Mouse (Mus musculus) heart, postnatal 0 days (tissue): ENCODE measurements at regions not wholly inside any gene's neighbourhood (a gene's known extent, or its start where the extent isn't known, plus 50 kb on each side); places are given as distances from the start of the nearest gene placed in this dataset.

Source experiments
- ATAC-seq: fragments of 200-750 bp; cut with Nextera tagmentation; 2 replicates; pipeline ENCODE4 v1.8.0; 2017; ENCODE audit warnings: low read depth, moderate number of reproducible peaks, moderate library complexity; ENCODE audit not compliant: insufficient read depth
- DNase-seq: peaks from one replicate; pipeline ENCODE4 v3.0.0-alpha.2; 2016; ENCODE audit warnings: low spot score
- H3K27ac ChIP-seq: fragments of 300-500 bp; sonication (generic); 2 replicates; pipeline ENCODE4 v1.5.1; 2014; ENCODE audit warnings: low read depth, mild to moderate bottlenecking
- H3K27me3 ChIP-seq: fragments of 300-500 bp; sonication (generic); 2 replicates; pipeline ENCODE4 v1.6.1; 2014; ENCODE audit warnings: low read length, mixed read lengths; ENCODE audit not compliant: control insufficient read depth, insufficient read depth
- H3K36me3 ChIP-seq: fragments of 300-500 bp; sonication (generic); replicated peaks from 2 replicates; pipeline ENCODE4 v1.6.1; 2014; ENCODE audit warnings: low read length, mixed read lengths; ENCODE audit not compliant: control insufficient read depth, insufficient read depth
- H3K4me1 ChIP-seq: fragments of 300-500 bp; sonication (generic); 2 replicates; pipeline ENCODE4 v1.6.1; 2014; ENCODE audit warnings: antibody characterized with exemption; ENCODE audit not compliant: control insufficient read depth, insufficient read depth
- H3K4me2 ChIP-seq: fragments of 300-500 bp; sonication (generic); 2 replicates; pipeline ENCODE4 v1.6.1; 2014; ENCODE audit warnings: low read depth, mild to moderate bottlenecking, low read length, moderate library complexity
- H3K4me3 ChIP-seq: fragments of 300-500 bp; sonication (generic); 2 replicates; pipeline ENCODE4 v1.5.1; 2014; ENCODE audit warnings: low read depth, low read length
- H3K9ac ChIP-seq: fragments of 300-500 bp; sonication (generic); replicated peaks from 2 replicates; pipeline ENCODE4 v1.6.1; 2014; ENCODE audit warnings: low read depth, low read length, mixed read lengths
- H3K9me3 ChIP-seq: fragments of 300-500 bp; sonication (generic); replicated peaks from 2 replicates; pipeline ENCODE4 v1.6.1; 2016; ENCODE audit warnings: low read length; ENCODE audit not compliant: control insufficient read depth
- CTCF ChIP-seq: IDR thresholded peaks from 2 replicates; pipeline ENCODE4 v1.5.1; 2016; ENCODE audit warnings: antibody characterized with exemption, control low read depth, low read depth
- EP300 ChIP-seq: IDR thresholded peaks from 2 replicates; pipeline ENCODE4 v1.6.1; 2016; ENCODE audit warnings: antibody characterized with exemption, low read depth
- WGBS: fragments of 180-500 bp; shearing (Covaris S2); extraction: QIAGEN DNeasy Blood & Tissue Kit; methylation state at CpG from one replicate; pipeline ENCODE4 v1.1.7; 2014; 5-methylcytosine and 5-hydroxymethylcytosine counted together

DNA sequence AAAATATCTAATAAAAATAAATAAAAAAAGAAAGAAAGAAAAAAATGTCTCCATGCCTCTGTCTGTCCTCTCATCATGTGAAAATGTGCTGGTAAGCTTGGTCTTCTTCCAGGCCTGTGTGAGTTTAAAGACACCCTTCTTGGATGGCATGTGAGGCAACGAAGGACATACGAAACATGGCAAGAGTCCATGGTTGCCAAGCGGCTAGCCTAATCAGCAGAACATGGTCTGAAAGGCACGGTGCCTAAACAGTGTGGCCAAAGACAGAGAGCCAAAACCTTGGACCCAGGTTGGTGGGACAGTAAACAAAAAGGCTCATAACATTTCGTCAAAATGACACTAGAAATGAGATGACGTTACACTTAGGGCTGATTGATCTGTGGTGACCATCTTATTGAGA is 1344.7 kb upstream of the A1bg start:
- 84% methylated on average over 6 of the region's 6 CpGs for WGBS
- no peak overlapping the region for H3K4me3 ChIP-seq
- no peaks in the 10 kb centered on the region for H3K27me3 ChIP-seq

DNA sequence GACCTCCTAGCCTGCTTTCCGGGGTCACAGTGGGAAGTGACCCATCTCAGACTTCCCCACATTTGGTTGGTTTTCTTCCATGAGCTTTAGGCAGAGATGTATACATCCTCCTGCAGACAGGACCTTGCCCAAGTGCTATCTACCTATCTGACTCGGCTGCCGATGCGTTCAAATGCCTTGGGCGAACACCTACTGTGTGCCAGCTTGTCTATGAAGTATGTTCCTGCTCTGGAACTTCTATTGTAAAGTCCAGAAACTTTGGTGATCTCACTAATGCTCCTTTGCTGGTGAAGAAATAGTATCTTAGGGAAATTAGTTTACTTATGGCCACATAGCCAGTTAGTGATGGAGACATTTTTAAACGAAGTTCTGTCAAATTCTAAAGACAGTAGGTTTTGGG is 1343.2 kb upstream of the A1bg start:
- no peak for DNase-seq
- no peak overlapping the region for H3K4me3 ChIP-seq
- no peak overlapping the region for H3K4me2 ChIP-seq
- no peak for TF ChIP-seq EP300
- TF ChIP-seq CTCF: no peak
- H3K9me3 ChIP-seq: no peaks in the 10 kb centered on the region
- H3K9ac ChIP-seq: no peak overlapping the region
- no peak overlapping the region for H3K27ac ChIP-seq
- peaks cover 12% of the 10 kb centered on the region; the same call in 1 of the 2 replicates for H3K4me1 ChIP-seq
- no peaks in the 10 kb centered on the region for H3K36me3 ChIP-seq
- H3K27me3 ChIP-seq: no peaks in the 10 kb centered on the region
- 87% methylated on average over 6 of the region's 6 CpGs for WGBS
- ATAC-seq: no peak

More for the DNA sequence above, 1344.7 kb upstream of the A1bg start:
- H3K4me1 ChIP-seq: peaks cover 4% of the 10 kb centered on the region; the same call in 1 of the 2 replicates
- DNase-seq (no peak), ATAC-seq (no peak)
- no peak overlapping the region for H3K4me2 ChIP-seq
- H3K36me3 ChIP-seq: no peaks in the 10 kb centered on the region
- TF ChIP-seq EP300 (no peak), CTCF (no peak)
- no peaks in the 10 kb centered on the region for H3K9me3 ChIP-seq
- H3K9ac ChIP-seq: no peak overlapping the region
- H3K27ac ChIP-seq: no peak overlapping the region

DNA sequence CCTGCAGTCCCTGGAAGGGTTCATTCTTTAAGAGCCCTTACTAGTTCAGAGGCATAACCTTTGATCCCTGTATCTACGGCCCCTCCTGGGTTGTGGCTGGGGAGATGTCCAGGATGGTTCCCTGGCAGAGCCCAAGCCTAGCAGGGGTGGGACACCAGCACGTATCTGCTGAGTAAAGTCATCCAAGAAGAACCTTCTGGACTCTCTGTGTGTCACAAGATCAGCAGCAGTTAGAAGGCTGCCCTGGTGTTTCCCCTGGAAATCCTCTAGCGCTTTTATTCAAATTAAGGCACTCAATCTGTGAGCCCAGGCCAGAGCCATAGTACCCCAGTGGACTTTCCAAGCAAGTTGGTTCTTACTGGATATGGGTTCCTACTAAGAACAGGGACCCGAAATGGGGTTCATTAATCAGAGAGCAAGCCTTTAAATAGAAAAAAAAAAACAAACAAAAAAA is 1342.7 kb upstream of the A1bg start:
- no peak for DNase-seq
- no peak overlapping the region for H3K4me2 ChIP-seq
- 73% methylated on average over 4 of the region's 4 CpGs for WGBS

DNA sequence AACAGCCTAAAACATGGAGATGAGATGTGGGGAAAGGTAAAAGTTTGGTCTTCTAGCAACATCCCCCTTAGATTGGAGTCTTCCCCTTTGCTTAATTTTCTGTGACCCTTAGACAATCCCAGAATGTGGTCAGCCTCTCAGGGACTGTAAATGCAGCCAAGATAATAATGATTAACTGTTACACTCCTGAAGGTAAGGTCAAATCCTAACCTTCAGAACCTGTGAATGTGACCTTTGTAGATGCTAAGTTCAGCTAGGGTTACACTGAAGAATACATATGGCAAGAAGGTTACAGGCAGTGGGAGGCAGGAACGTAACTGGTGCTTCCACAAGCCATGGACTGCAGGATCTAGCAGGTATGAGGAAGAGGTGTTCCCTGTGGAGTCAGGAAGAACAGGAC is 1342.2 kb upstream of the A1bg start:
- Histone ChIP-seq H3K9me3 (no peaks in the 10 kb centered on the region), H3K27ac (no peak overlapping the region), H3K36me3 (no peaks in the 10 kb centered on the region), H3K4me2 (no peak overlapping the region), H3K27me3 (no peaks in the 10 kb centered on the region), H3K4me3 (no peak overlapping the region), H3K4me1 (peaks cover 16% of the 10 kb centered on the region; the same call in 1 of the 2 replicates), H3K9ac (no peak overlapping the region)
- TF ChIP-seq CTCF (no peak), EP300 (no peak)
- 89% methylated on average over 1 of the region's 1 CpGs for WGBS
- DNase-seq: no peak
- ATAC-seq: no peak

More for the DNA sequence above, 1342.7 kb upstream of the A1bg start:
- H3K4me3 ChIP-seq: no peak overlapping the region
- TF ChIP-seq CTCF: no peak
- no peak for TF ChIP-seq EP300
- no peak for ATAC-seq
- no peaks in the 10 kb centered on the region for H3K27me3 ChIP-seq
- H3K9ac ChIP-seq: no peak overlapping the region
- H3K4me1 ChIP-seq: peaks cover 16% of the 10 kb centered on the region; the same call in 1 of the 2 replicates
- no peak overlapping the region for H3K27ac ChIP-seq
- no peaks in the 10 kb centered on the region for H3K36me3 ChIP-seq
- no peaks in the 10 kb centered on the region for H3K9me3 ChIP-seq

DNA sequence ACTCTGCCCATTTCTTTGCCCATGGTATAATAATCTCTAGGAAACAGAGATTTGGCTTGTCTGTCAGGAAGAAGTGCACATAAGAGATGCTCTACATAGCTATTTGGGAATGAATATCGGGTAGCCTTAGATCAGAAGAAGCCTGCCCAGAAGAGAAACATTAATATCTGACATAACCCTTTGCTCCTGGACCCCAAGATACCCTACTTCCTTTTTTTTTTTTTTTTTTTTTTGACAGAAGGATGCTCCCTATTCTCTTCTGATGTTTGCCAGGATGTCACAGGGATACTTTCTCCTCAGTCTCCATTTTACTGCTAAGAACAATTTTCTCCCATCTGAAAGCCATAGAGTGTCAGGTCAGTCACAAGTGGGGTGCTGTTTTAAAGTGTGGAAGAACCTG is 1341.4 kb upstream of the A1bg start:
- H3K27ac ChIP-seq: no peak overlapping the region
- H3K9me3 ChIP-seq: no peaks in the 10 kb centered on the region
- H3K27me3 ChIP-seq: no peaks in the 10 kb centered on the region
- H3K4me2 ChIP-seq: no peak overlapping the region
- no peak overlapping the region for H3K9ac ChIP-seq
- DNase-seq: no peak
- H3K36me3 ChIP-seq: no peaks in the 10 kb centered on the region
- no peak overlapping the region for H3K4me3 ChIP-seq
- 62% methylated on average over 1 of the region's 1 CpGs for WGBS
- H3K4me1 ChIP-seq: peaks cover 16% of the 10 kb centered on the region; the same call in 1 of the 2 replicates
- TF ChIP-seq CTCF: no peak
- TF ChIP-seq EP300: no peak
- no peak for ATAC-seq

DNA sequence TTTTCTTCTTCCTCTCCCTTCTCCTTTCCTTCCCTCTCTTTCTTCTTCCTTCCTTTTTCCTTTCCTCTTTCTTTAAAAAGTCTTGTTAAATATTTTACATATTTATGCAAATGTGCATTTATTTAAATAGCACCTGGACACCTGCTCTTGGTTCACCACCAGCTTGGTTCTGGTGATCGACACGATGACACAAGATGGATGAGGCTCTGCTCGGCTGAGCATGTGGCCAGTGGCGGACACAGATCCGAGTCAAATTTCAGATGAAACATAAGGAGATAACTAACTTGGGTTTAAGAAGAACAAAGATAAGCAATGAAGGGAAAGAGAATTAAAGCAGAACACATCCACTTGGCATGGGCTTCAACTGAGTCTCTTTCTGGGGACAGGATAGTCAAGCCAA is 1339.7 kb upstream of the A1bg start:
- TF ChIP-seq CTCF (no peak), EP300 (no peak)
- H3K9ac ChIP-seq: no peak overlapping the region
- 85% methylated on average over 5 of the region's 5 CpGs for WGBS
- no peak overlapping the region for H3K4me3 ChIP-seq
- H3K9me3 ChIP-seq: no peaks in the 10 kb centered on the region
- peaks cover 22% of the 10 kb centered on the region for H3K4me1 ChIP-seq
- DNase-seq (no peak), ATAC-seq (no peak)
- H3K36me3 ChIP-seq: no peaks in the 10 kb centered on the region
- no peak overlapping the region for H3K4me2 ChIP-seq
- H3K27me3 ChIP-seq: no peaks in the 10 kb centered on the region
- H3K27ac ChIP-seq: no peak overlapping the region
